ENCODE assay signal across 8 mouse cellular contexts in the genomic region with DNA sequence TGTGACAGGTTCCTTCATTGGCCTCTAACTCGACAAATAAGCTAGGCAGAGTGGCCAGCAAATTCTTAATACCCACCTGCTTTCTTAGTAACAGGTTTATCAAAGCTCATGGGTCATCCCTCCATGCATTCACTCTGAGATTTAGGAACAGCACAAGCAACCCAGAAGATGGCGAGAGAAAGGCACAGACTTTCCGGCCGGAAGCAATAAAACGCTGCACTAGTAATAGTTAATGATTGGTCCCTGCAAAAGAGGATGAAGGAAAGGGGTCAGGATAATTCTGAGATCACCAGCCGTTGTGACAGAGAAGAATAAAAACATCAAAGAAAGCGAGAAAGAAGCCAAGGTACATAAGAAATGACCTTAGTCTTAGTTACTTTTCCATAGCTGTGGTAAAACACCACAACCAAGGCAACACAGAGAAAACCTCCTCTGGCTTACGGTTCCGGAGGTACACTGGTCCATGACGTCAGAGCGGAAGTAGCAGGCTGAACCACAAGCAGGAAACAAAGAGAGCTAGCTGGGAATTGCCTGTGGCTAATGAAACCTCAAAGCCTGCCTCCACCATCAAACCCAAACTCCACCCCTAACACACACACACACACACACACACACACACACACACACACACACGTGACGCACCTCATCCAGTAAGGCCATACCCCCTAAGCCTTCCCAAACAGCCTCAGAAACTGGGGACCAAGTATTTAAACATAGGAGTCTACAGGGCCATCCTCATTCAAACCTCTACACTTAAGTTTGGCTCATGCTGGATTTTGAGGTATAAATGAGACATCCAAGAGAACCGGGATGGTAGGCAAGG.
DNase-seq lines count a peak whose midpoint lies in the region; ATAC-seq lines count a peak whose summit lies in the region.

No protein-coding gene starts in this region.

- H3K27me3 ChIP-seq in forebrain, embryonic 10.5 days (ENCODE audit: poor library complexity, severe bottlenecking) = no peaks in the 10 kb centered on the region
- H3K27me3 ChIP-seq in forebrain, embryonic 11.5 days (ENCODE audit: control insufficient read depth, insufficient read depth, low read length) = no peaks in the 10 kb centered on the region
- no peaks in the 10 kb centered on the region for H3K27me3 ChIP-seq in liver, embryonic 11.5 days (replicated peaks; ENCODE audit: control insufficient read depth, insufficient read depth, low read length)

- WGBS in forebrain, embryonic 10.5 days = 82% methylated on average over 14 of the region's 14 CpGs
- WGBS in forebrain, embryonic 11.5 days = 80% methylated on average over 14 of the region's 14 CpGs
- WGBS in liver, embryonic 11.5 days = 50% methylated on average over 14 of the region's 14 CpGs

- H3K9me3 ChIP-seq in forebrain, embryonic 10.5 days = no peaks in the 10 kb centered on the region
- no peaks in the 10 kb centered on the region for H3K9me3 ChIP-seq in forebrain, embryonic 11.5 days (ENCODE audit: control insufficient read depth, low read length)
- no peaks in the 10 kb centered on the region for H3K9me3 ChIP-seq in liver, embryonic 11.5 days (ENCODE audit: control insufficient read depth, low read length)

- H3K27ac ChIP-seq in forebrain, embryonic 10.5 days = 0 out of 2 replicates have a peak overlapping the region, but pooled peaks have one; percentile 40
- no peak overlapping the region for H3K27ac ChIP-seq in forebrain, embryonic 11.5 days (ENCODE audit: low read depth, low read length)
- H3K27ac ChIP-seq in liver, embryonic 11.5 days (ENCODE audit: low read depth, low read length) = no peak overlapping the region

- H3K4me3 ChIP-seq in forebrain, embryonic 10.5 days = no peak overlapping the region
- H3K4me3 ChIP-seq in forebrain, embryonic 11.5 days (ENCODE audit: low read depth, low read length) = no peak overlapping the region
- H3K4me3 ChIP-seq in liver, embryonic 11.5 days (ENCODE audit: low read depth, low read length) = peak overlapping the region; percentile 10; the same call in 1 of the 2 replicates

- ATAC-seq in forebrain, embryonic 11.5 days (replicated peaks; ENCODE audit: low FRiP score) = no peak
- 0 out of 2 replicates have a peak, but pooled peaks have one; percentile 49 for ATAC-seq in erythroid progenitor cell, adult 5-6 weeks (replicated peaks; ENCODE audit: low FRiP score, poor library complexity, severe bottlenecking)
- ATAC-seq in liver, embryonic 11.5 days (replicated peaks; ENCODE audit: low FRiP score) = no peak; the same call in 1 of the 2 replicates

- H3K36me3 ChIP-seq in forebrain, embryonic 10.5 days (replicated peaks) = no peaks in the 10 kb centered on the region
- H3K36me3 ChIP-seq in forebrain, embryonic 11.5 days (ENCODE audit: control insufficient read depth, insufficient read depth, low read length) = no peaks in the 10 kb centered on the region
- no peaks in the 10 kb centered on the region for H3K36me3 ChIP-seq in liver, embryonic 11.5 days (ENCODE audit: control insufficient read depth, insufficient read depth, low read length)

- DNase-seq in forebrain, embryonic 10.5 days (ENCODE audit: extremely low spot score, low spot score) = no peak
- DNase-seq in forebrain, embryonic 11.5 days (ENCODE audit: low spot score) = no peak
- no peak for DNase-seq in liver, embryonic 11.5 days (ENCODE audit: low spot score)
- DNase-seq in spleen, adult 12 weeks (ENCODE audit: low spot score) = peak; percentile 30
- no peak for DNase-seq in left cerebral cortex, adult 11 months (ENCODE audit: low spot score)
- no peak for DNase-seq in cerebellum, postnatal 14 days
- no peak for DNase-seq in gastrocnemius, adult 8-10 months (ENCODE audit: low spot score in 2 of 2)

- peaks cover 40% of the 10 kb centered on the region for H3K4me1 ChIP-seq in forebrain, embryonic 10.5 days
- peaks cover 3% of the 10 kb centered on the region; the same call in 1 of the 2 replicates for H3K4me1 ChIP-seq in forebrain, embryonic 11.5 days (replicated peaks; ENCODE audit: control insufficient read depth, insufficient read depth, low read length)
- H3K4me1 ChIP-seq in liver, embryonic 11.5 days (replicated peaks; ENCODE audit: control insufficient read depth, insufficient read depth, low read length) = peaks cover 4% of the 10 kb centered on the region

- H3K9ac ChIP-seq in forebrain, embryonic 11.5 days (ENCODE audit: low read length) = no peak overlapping the region
- no peak overlapping the region for H3K9ac ChIP-seq in liver, embryonic 11.5 days (ENCODE audit: low read depth, low read length)

- H3K4me2 ChIP-seq in forebrain, embryonic 11.5 days (ENCODE audit: low read depth, low read length, severe bottlenecking) = no peak overlapping the region
- peak overlapping the region; percentile 46 for H3K4me2 ChIP-seq in liver, embryonic 11.5 days
